In genomic region chr8:89721684-89722305, GRCm38 (mm10) we compare ENCODE assay signal across 23 mouse cellular contexts.
"Had no signal": no experiment of that assay in that cellular context is flagged by ENCODE, and none has a peak within 500 bp of the region (broad histone marks: within the 10 kb centered on the region; RNA-seq: fewer than 3 reads in every experiment).

No protein-coding gene starts in this region.

- H3K27me3 ChIP-seq: heart, embryonic 13.5 days; heart, embryonic 15.5 days; hindbrain, embryonic 13.5 days; hindbrain, embryonic 15.5 days; limb, embryonic 15.5 days; liver, embryonic 12.5 days had no signal

- H3K36me3 ChIP-seq: heart, embryonic 13.5 days; heart, embryonic 15.5 days; hindbrain, embryonic 13.5 days; hindbrain, embryonic 15.5 days; limb, embryonic 13.5 days; limb, embryonic 15.5 days; liver, embryonic 12.5 days had no signal

- H3K9me3 ChIP-seq: heart, embryonic 13.5 days; heart, embryonic 15.5 days; hindbrain, embryonic 13.5 days; hindbrain, embryonic 15.5 days; limb, embryonic 13.5 days; limb, embryonic 15.5 days; liver, embryonic 12.5 days had no signal

- H3K9ac ChIP-seq: forebrain, postnatal 0 days; heart, embryonic 13.5 days; heart, embryonic 15.5 days; hindbrain, embryonic 13.5 days; hindbrain, embryonic 15.5 days; limb, embryonic 13.5 days; limb, embryonic 15.5 days; liver, embryonic 12.5 days; liver, embryonic 14.5 days had no signal

- H3K4me3 ChIP-seq: heart, embryonic 13.5 days; heart, embryonic 15.5 days; hindbrain, embryonic 13.5 days; hindbrain, embryonic 15.5 days; limb, embryonic 13.5 days; limb, embryonic 15.5 days; liver, embryonic 12.5 days had no signal

- ATAC-seq: forebrain, postnatal 0 days; hindbrain, postnatal 0 days; intestine, embryonic 16.5 days; liver, embryonic 12.5 days had no signal

- H3K4me2 ChIP-seq: heart, embryonic 11.5 days; heart, embryonic 13.5 days; heart, embryonic 15.5 days; hindbrain, embryonic 13.5 days; hindbrain, embryonic 15.5 days; limb, embryonic 13.5 days; limb, embryonic 15.5 days; liver, embryonic 12.5 days had no signal

- DNase-seq: forebrain, postnatal 0 days; gastrocnemius, postnatal 14 days; gastrocnemius, postnatal 36 days; heart, adult 18-20 months; heart, postnatal 14 days; heart, postnatal 36 days; kidney, adult 18-20 months; kidney, adult 8-10 months; kidney, postnatal 10 days; layer of hippocampus, adult 9-11 months; layer of hippocampus, postnatal 36 days; left cerebral cortex, postnatal 4 days had no signal

- H3K27ac ChIP-seq: heart, embryonic 13.5 days; heart, embryonic 15.5 days; hindbrain, embryonic 13.5 days; hindbrain, embryonic 15.5 days; hindbrain, postnatal 0 days; limb, embryonic 13.5 days; limb, embryonic 15.5 days; liver, embryonic 12.5 days; liver, embryonic 14.5 days had no signal

- H3K4me1 ChIP-seq: hindbrain, embryonic 13.5 days; hindbrain, embryonic 15.5 days; limb, embryonic 15.5 days; liver, embryonic 12.5 days had no signal
